ENCODE assay signal across 13 mouse cellular contexts in genomic region chr2:91331051-91331843, GRCm38 (mm10).
DNase-seq lines count a peak whose midpoint lies in the region; ATAC-seq and TF ChIP-seq lines count a peak whose summit lies in the region.
"Had no signal": no experiment of that assay in that cellular context is flagged by ENCODE, and none has a peak within 500 bp of the region (broad histone marks: within the 10 kb centered on the region; RNA-seq: fewer than 3 reads in every experiment).

No protein-coding gene starts in this region.

- H3K9ac ChIP-seq in forebrain, embryonic 15.5 days (replicated peaks), result no peak overlapping the region
- H3K9ac ChIP-seq: limb, embryonic 12.5 days had no signal

- H3K27ac ChIP-seq in layer of hippocampus, adult 2 months, result peak overlapping the region; percentile 71
- no peak overlapping the region for H3K27ac ChIP-seq in testis, adult 2 months (ENCODE audit: control insufficient read depth, insufficient read depth, low read depth, low read length)
- peak overlapping the region; percentile 64 for H3K27ac ChIP-seq in forebrain, embryonic 15.5 days (replicated peaks)
- H3K27ac ChIP-seq: limb, embryonic 12.5 days had no signal

- H3K36me3 ChIP-seq in testis, adult 2 months (ENCODE audit: control insufficient read depth, insufficient read depth, low read length), result no peaks in the 10 kb centered on the region
- H3K36me3 ChIP-seq in forebrain, embryonic 15.5 days, result no peaks in the 10 kb centered on the region
- H3K36me3 ChIP-seq: limb, embryonic 12.5 days had no signal

- H3K4me1 ChIP-seq in testis, adult 2 months (ENCODE audit: control insufficient read depth, insufficient read depth, low read length), result no peaks in the 10 kb centered on the region
- peaks cover 50% of the 10 kb centered on the region for H3K4me1 ChIP-seq in forebrain, embryonic 15.5 days
- H3K4me1 ChIP-seq: limb, embryonic 12.5 days had no signal

- H3K4me3 ChIP-seq in layer of hippocampus, adult 2 months, result no peak overlapping the region
- H3K4me3 ChIP-seq in testis, adult 2 months (ENCODE audit: control insufficient read depth, low read depth, low read length), result peak overlapping the region; percentile 43; the same call in 1 of the 2 replicates
- H3K4me3 ChIP-seq in forebrain, embryonic 15.5 days, result no peak overlapping the region
- H3K4me3 ChIP-seq: limb, embryonic 12.5 days had no signal

- TF ChIP-seq POLR2A in testis, adult 2 months (IDR thresholded peaks at IDR 0.05; ENCODE audit: control insufficient read depth, low read depth, low read length), result no peak

- H3K9me3 ChIP-seq in forebrain, embryonic 15.5 days, result no peaks in the 10 kb centered on the region
- H3K9me3 ChIP-seq: limb, embryonic 12.5 days had no signal

- H3K4me2 ChIP-seq in forebrain, embryonic 15.5 days (replicated peaks), result no peak overlapping the region
- H3K4me2 ChIP-seq: limb, embryonic 12.5 days had no signal

- WGBS in forebrain, embryonic 15.5 days, result 51% methylated on average over 7 of the region's 7 CpGs

- no peak for DNase-seq in layer of hippocampus, adult 2 months (ENCODE audit: low spot score in 2 of 2)
- no peak for DNase-seq in layer of hippocampus, postnatal 36 days
- DNase-seq in testis, postnatal 14 days (ENCODE audit: low spot score), result no peak
- DNase-seq in ovary, postnatal 10 days (ENCODE audit: low spot score), result no peak
- no peak for DNase-seq in left cerebral cortex, adult 9 months (ENCODE audit: low spot score in 2 of 2)
- no peak for DNase-seq in gastrocnemius, postnatal 25 days
- DNase-seq: cerebellum, adult 18-20 months; heart, postnatal 14 days; kidney, postnatal 36 days had no signal

- TF ChIP-seq CTCF in layer of hippocampus, adult 2 months (conservative IDR thresholded peaks at IDR 0.05), result no peak
- TF ChIP-seq CTCF in testis, adult 2 months (IDR thresholded peaks at IDR 0.05; ENCODE audit: control insufficient read depth, insufficient read depth, insufficient replicate concordance, low read depth, low read length), result no peak

- no peak for ATAC-seq in forebrain, embryonic 15.5 days (replicated peaks)
- ATAC-seq: intestine, embryonic 16.5 days had no signal

- H3K27me3 ChIP-seq in testis, adult 2 months (ENCODE audit: control insufficient read depth, insufficient read depth, low read length), result no peaks in the 10 kb centered on the region
- no peaks in the 10 kb centered on the region for H3K27me3 ChIP-seq in forebrain, embryonic 15.5 days
- H3K27me3 ChIP-seq: limb, embryonic 12.5 days had no signal
